Comparison of ENCODE assay signal across 16 mouse cellular contexts in the genomic region with DNA sequence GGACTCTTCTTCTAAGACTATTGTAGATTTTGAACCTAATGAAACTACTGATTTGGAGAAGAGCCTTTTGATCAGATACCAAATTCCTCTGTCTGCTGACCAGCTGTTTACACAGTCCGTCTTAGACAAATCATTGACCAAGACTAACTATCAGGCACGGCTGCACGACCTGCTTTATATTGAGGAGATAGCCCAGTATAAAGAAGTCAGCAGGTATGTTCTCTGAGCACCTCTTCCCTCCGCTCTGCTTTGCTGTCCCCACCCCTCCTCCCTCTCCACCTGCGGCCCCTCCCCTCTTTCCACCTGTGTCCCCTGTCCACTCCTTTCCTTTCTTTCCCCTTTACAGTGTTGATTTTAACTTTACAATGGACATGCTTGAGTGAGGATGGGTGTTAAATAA.
"Had no signal": no experiment of that assay in that cellular context is flagged by ENCODE, and none has a peak within 500 bp of the region (broad histone marks: within the 10 kb centered on the region; RNA-seq: fewer than 3 reads in every experiment).

No protein-coding gene starts in this region.

- H3K27me3 ChIP-seq: lung, embryonic 15.5 days; megakaryocyte, embryonic 14.5 days; midbrain, embryonic 13.5 days; midbrain, embryonic 15.5 days; neural tube, embryonic 12.5 days had no signal

- ATAC-seq: liver, postnatal 0 days; lung, postnatal 0 days; midbrain, embryonic 13.5 days; midbrain, embryonic 15.5 days had no signal

- H3K9ac ChIP-seq: liver, postnatal 0 days; lung, embryonic 15.5 days; midbrain, embryonic 13.5 days; midbrain, embryonic 15.5 days; neural tube, embryonic 12.5 days had no signal

- H3K27ac ChIP-seq: lung, embryonic 15.5 days; macrophage; midbrain, embryonic 13.5 days; midbrain, embryonic 15.5 days; neural tube, embryonic 12.5 days had no signal

- H3K9me3 ChIP-seq: lung, embryonic 15.5 days; megakaryocyte, embryonic 14.5 days; midbrain, embryonic 13.5 days; midbrain, embryonic 15.5 days; neural tube, embryonic 12.5 days had no signal

- H3K4me1 ChIP-seq: lung, embryonic 15.5 days; midbrain, embryonic 15.5 days; neural tube, embryonic 12.5 days had no signal

- DNase-seq: liver, postnatal 0 days; lung, adult 2 months; lung, postnatal 14 days; lung, postnatal 36 days; right cerebral cortex, postnatal 14 days; thymus, adult 18-20 months; thymus, postnatal 14 days; thymus, postnatal 36 days had no signal

- H3K4me2 ChIP-seq: lung, embryonic 15.5 days; midbrain, embryonic 11.5 days; midbrain, embryonic 13.5 days; midbrain, embryonic 15.5 days; neural tube, embryonic 12.5 days had no signal

- H3K4me3 ChIP-seq: lung, embryonic 15.5 days; megakaryocyte, embryonic 14.5 days; midbrain, embryonic 13.5 days; midbrain, embryonic 15.5 days; neural tube, embryonic 12.5 days had no signal
